Mouse (Mus musculus): Measurements from ENCODE around the gene Gm21981. TPM values are rescaled to one million over a fixed set of nuclear protein-coding genes. Genes with fewer than 3 reads are reported as not detected.

The Gm21981 gene
- total RNA-seq, 2 experiments from 2014 or later: 0.74 to 0.78 TPM

DNA sequence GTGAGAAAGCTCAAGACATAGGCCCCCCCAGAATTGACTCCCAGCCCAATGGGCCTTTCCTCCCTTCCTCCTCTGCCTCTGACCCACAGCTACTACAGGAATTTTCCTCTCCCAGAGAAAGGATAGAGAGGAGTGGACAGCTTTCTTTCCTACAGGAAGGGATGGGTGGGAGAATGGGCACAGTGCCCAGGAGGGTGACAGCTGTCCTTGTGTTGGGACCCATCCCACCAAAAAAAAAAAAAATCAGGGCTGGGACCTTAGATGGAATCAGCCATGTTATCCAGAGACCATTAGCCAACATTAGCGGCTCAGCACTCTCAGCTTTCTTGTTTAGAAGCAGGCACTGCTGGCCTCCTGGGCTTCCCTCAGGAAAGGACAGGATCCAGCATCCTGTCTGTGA, 11.9 kb upstream of the Gm21981 start:
- peak in 1 of 2 experiments; percentile 12 for DNase-seq

DNA sequence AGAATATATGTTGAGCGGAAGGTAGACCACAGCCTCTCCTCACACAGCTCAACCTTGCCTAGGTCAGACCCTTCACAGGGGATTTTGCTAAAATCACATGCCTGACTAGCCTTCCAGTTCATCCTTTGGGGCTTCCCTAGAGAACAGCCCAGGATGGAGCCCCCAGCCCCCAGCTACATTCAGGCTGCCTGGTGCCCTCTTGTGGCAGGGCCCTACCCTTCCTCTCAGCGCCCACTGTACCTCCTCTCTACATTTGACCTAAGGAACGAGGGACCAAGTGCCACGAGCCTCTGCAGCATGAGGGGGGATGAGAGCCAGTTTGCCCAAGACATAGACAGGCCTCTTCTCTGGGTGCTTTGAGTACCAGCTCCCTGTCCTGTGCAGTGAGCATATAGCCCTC, 10.4 kb upstream of the Gm21981 start:
- DNase-seq: no peak
- intact Hi-C loops (cut with DNase I): no loop called here

More for the DNA sequence above, 11.9 kb upstream of the Gm21981 start:
- intact Hi-C loops (cut with DNase I): no loop called here

DNA sequence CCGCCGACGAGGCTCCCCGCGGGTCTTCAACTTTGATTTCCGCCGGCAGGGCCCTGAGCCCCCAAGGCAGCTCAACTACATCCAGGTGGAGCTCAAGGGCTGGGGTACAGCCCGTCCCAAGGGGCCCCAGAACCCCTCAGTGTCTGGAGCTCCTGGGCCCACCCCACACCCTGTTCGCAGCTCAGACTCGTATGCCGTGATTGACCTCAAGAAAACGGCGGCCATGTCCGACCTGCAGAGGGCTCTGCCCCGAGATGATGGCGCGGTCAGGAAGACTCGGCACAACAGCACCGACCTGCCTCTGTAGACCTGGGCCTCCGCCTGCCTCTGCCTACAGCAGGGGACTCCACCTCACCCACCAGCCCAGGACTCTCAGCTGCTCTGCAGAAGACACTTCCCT, 9.3 kb upstream of the Gm21981 start:
- intact Hi-C loops (cut with DNase I): no loop called here
- DNase-seq: no peak

DNA sequence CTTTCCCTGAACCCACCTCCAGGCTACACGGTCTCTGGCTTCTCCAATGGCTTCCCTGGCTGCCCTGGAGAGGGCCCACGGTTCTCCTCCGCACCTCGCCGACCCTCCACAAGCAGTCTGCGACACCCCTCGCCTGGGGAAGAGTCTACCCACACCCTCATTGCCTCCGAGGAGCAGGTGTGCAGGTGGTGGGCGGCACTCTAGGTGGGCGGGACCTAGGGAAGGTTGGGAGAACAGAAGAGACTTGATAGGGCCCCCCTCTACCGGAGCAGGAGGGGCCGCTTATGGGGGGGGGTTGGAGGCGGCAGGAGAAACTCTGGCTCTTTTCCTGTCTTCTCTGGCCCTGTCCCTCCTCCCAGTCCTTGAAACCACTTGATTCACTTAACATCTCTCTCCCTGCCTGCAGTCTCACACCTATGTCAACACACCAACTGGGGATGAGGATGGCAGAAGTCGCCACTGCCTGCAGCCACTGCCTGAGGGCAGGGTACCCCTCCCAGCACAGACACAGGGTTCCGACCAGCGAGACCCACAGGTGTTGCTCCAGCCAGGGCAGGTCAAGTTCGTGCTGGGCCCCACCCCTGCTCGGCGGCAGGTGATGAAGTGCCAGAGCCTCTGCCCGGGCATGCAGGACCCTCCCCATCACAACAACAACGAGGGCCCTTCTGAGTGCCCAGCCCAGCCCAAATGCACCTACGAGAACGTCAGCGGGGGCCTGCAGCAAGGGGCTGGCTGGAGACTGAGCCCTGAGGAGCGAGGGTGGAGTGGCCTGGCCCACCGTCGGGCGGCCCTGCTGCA, 8.5 kb upstream of the Gm21981 start:
- DNase-seq: no peak
- intact Hi-C loops (cut with DNase I): no loop called here

DNA sequence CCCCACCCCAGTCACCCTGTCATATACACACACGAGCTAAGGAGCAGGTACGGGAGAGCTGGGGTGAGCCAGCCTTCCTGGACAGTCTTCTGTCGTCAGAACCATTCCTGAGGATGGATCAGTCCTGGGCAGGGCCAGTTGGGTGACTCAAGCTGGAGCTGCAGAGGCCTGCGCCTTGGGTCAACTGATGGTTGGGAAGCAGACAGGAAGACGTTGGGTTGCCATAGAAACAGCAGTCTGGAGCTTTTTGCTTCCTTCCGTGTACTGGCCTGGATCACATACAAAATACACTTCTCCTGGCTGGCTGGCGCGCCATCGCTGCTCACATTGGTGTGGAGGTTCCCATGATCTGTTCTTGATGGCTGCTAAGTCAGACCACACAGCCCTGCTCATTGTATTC, 7.5 kb upstream of the Gm21981 start:
- intact Hi-C loops (cut with DNase I): no loop called here
- no peak for DNase-seq

DNA sequence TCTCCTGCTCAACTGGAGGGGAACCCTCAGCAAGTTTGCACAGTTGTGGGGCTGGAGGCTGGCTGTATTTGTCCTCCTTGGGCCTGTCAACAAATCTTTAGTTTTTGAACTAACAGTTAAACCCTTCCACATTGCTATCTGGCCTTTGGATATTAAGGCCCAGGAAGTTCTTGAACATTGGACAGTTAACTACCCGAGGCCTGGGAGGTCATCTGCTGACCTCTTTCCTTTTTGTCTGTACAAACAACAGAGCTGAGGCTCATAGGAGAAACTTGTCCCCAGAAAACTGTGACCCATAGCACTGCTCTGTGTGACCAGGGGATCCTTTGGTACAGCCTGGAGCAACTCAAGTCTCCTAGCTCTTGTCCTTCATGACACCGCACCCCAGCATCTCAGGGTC, 4.8 kb upstream of the Gm21981 start:
- intact Hi-C loops (cut with DNase I): no loop called here
- no peak for DNase-seq

DNA sequence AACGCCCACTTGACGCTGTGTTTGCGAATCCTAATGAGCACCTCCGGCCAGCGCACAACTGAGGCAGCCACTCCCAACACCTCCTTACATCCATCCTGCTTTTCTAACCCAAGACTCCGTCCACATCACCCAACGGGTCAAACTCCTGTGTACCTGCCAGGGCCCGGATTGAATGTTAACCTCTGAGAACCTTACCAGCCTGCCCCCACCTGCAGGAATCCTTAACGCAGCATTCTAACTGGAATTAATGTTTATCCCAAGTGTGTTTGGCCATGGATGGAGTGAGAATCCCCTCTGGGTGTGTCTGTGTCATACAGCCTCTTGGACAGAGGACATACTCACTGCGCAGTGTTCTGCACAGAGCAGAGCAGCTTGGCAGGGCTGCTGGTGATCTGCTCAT, 3.9 kb upstream of the Gm21981 start:
- DNase-seq: no peak
- intact Hi-C loops (cut with DNase I): no loop called here

DNA sequence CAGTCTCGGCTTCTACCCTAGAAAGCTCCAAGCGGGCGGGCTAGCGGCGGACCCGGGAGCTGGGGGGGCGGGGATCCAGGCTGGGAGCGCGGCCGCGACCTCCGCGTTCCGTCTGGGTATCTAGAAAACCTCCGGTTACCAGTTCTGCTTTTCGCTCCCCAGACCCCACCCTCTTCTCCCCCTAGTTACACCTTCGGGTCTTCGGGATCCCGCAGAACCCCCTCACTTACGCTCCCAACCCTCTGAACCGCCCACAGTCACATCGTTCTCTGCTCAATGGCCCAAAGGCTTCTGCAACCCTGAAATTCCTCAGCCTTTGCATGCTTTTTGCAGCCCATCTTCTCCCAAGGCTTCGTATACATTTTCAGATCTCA, 1.1 kb upstream of the Gm21981 start:
- intact Hi-C loops (cut with DNase I): no loop called here
- no peak for DNase-seq

DNA sequence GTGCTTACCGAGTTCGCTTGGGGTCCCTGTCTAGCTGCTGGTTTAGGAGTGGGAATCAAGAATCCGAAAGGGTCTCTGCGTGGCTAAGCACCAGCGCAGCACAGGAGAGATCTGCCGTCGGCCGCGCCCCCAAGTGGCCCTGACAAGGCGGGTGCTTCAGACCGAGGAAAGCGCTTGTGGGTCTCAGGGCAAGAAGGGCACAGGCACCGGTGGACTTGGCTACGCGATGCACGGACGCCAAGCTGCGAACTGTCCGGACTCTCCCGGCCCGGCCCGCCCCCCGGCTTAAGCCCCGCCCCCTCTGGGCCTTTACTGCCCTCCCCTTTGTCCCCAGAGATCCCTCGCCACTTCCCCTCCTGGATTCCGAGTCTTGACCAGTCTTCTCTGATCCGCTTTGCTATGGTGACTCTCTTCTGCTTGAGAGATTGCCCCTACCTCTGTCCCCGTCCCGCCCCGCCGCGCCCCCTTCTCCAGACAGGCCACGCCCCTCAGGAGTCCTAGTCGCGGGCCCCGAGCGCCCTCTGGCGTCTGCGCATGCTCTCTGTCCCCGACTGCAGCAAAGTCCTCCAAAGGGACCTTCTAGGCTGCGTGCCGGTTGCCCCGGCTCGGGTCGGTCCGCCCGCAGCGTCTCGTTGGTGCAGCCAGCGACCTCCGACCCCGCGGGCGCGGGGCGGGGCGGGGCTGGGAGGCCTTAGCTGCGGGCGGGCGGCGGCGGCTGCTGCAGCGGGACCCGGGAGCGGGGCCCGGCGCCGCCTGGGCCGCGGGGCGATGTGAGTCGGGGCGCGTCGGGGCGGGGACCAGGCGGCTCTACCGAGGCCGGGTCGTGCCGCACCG, 465 bp upstream of the Gm21981 start, which contains the start of gene Prickle4:
Gene Prickle4 (minus strand): TSS at position 234 of the 834 bp plus-strand sequence.
- DNase-seq: peak; percentile 99
- intact Hi-C loops (cut with DNase I): no loop called here

DNA sequence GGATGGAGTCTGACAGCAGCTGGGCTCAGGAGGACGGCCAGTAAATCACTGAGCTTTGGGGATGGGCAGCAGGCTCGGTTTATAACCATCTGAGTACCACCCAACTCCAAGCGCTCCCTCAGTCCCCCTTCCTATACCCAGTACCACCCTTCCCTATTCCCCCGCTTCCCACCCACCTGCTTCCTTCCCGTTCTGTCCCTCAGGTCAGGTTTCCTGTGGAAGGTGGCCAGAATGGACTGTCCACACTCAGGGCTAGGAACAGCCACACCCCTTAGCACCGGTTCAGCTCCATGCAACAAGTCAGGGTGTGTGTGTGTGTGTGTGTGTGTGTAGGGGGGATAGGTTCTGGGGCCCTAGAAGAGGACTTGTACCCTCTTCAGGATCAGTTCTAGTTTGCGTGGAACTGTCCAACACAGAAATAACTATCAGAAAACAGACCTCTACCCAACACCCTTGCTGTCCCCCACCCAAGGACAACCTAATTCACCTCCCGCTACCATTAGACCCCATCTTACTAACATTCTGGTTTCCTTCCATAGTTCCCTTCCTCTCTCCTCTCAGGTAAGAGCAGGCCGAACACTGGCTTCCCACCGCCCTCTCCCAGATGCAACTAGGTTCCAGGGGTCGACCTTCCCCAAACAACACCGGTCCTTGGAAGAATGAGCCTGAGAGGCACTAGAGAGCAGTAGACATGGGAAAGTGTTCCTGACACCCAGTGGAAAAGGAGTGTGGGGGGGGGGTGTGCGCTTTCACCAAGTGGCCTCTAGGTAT, 399 bp downstream of the Gm21981 start:
- DNase-seq: peak; percentile 24 to 42
- intact Hi-C loops (cut with DNase I): no loop called here

DNA sequence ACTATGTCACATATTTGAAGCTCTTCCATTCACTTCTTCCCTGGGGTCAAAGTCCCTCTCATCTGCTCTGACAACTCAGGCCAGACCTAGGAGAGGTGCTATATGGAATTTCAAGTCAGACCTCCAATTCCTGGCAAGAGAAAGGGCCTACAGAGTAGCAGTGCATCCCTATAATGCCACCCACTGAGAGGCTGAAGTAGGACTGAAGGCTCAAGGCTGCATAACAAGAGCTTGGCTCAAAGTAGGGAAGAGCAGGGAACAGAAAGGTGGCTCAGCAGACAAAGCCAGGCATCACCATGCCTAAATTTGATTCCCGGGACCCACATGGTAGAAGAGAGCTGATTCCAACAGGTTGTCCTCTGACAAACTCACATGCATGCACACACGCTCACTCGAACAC, 2.6 kb downstream of the Gm21981 start:
- DNase-seq: no peak
- intact Hi-C loops (cut with DNase I): no loop called here

DNA sequence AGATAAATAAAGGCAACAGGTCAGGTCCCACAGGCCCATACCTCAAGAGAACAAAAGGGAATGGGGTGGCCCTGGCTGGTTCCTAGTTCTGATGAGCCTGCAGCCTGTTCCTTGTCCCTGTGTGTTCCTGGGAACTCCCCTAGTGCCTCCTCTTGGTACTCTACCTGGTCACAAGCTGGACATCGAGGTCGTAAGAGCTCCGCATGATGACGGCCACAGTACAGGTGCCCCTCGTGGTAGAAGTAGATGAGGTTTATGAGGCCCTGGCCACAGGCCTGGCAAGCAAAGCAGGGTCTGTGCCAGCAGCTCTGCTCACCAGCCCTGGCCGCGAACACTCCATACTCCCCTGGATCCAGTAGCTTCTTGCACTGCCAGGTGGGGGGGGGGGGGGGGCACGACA, 4.4 kb downstream of the Gm21981 start:
- intact Hi-C loops (cut with DNase I): loop anchor here (5.0 kb wide), 1 partner anchor 218 kb away; no protein-coding TSS in a partner anchor
- no peak for DNase-seq

DNA sequence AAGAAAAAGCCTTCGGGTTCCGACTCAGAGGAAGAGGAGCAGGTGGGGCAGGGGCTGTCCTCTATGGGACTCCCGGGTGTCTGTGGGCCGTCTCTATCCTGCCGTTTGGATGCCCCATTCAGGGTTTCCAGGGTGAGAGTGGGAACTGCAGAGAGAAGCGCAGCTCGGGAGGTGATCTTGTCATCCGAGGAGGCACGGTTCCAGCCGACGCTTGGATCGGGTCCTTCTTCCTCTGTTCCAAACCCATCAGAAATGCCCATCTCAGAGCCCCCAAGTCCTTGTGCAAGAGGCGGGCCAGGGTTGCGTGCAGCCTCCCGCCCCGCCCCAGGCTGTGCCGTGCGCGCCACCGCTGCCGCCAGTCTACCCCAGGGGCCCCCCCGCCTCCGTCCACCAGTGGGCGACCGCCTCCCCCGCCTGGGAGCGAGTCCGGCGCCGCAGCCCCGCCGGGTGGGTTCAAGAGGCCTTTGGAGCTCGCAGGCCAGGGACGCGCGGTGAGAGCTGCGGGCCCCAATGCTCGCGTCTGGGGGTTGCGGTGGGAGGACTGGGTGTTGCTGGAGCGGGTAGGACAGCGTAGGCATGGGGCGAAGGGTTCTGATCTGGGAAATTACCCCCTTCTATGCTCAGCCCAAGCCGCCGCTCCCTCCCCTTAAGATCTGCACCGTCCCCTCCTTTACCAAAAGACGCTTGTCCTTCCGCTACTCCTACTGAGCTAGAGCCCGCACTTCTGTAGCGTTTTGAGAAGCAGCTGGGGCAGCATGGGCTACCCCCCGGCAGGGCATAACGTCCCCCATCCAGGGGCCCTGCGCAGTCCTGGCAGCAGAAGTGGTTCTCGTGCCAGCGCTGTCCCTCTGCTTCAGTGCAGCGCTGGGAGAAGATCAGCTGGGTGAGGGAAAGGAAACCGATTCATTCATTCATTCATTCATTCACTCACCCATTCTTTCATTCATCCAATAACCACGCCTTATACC, 5.4 kb downstream of the Gm21981 start, which contains the start of gene Frs3:
Gene Frs3 (plus strand): TSS at position 423 of the 968 bp plus-strand sequence.
- intact Hi-C loops (cut with DNase I): loop anchor here (5.0 kb wide), 1 partner anchor 217 kb away; no protein-coding TSS in a partner anchor
- DNase-seq: peak; percentile 74 to 78

DNA sequence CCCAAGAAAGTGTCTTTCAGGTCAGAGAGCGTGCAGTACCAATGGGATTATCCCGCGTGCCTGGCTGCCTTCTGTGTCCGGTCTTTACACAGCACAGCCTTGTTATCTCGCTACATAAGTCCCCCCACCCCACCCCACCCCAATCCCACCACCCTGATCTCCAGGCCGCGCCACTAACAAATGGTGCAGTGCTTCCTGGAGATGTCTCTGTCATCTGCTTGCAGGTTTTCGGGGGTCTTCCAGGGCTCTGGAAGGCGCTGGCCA, 6.0 kb downstream of the Gm21981 start, which contains the start of gene Tomm6:
Gene Tomm6 (minus strand): TSS at position 43 of the 264 bp plus-strand sequence.
- DNase-seq: no peak
- intact Hi-C loops (cut with DNase I): loop anchor here (5.0 kb wide), 1 partner anchor 216 kb away; no protein-coding TSS in a partner anchor

DNA sequence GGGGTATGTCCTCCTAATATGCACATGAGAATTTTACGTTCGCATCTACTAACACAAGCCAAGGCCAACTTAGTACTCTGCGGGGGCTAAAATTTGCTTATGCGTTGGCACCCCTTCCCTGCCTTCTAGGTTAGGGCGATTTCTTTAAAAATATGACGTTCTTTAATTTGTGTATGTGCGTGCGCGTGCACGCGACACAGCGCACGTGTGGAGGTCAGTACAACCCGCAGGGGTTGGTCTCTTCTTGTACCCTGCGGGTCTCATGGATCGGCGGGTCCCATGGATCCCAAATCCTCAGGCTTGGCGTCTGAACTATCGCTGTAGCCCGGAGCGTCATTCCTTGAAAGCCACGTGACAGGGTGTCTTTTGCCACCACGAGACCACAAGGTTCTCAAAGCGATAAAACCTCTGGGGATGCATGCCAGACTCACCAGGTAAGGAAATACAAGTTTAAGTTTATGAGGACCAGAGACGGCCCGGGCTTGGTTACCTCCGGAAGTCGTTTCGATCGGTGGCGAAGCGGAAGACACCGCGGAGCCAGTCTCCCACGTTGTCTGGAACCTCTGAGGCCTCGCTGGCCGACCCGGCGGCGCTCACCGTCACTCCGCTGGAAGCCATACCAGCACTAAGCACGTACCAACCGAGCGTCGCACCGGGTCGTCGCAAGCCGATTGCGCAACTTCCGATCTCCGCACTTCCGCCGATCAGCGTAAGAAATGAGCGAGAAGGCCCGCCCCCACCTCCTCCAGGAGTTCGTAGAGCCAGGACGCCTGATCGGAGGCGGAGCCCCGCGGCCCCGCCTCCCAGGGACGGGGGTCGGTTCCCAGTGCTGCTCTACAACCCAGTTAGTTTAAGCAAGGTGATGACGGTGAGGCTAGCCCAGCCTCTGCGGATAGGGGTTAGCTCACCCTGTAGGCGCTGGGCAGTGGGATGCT, 6.6 kb downstream of the Gm21981 start:
- DNase-seq: peak; percentile 94 to 97
- intact Hi-C loops (cut with DNase I): loop anchor here (5.0 kb wide), 1 partner anchor 215 kb away; no protein-coding TSS in a partner anchor

DNA sequence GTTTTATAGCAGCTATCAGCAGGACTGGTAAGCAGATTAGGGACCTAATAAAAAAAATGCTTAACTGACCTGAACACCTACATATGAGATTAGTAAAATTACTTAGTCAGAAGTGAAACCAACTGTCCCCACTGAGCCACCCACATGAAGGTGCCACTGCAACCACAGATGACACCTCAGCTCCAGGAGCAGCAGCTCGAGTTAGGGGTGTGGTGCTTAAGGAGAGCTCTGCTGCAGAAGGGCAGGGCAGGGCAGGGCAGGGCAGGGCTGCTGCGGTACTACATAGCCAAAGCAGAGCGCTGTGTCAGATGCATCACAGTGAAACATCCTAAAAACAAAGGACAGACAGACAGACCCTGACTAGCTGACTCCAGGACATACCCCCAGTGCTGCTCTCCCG, 11.4 kb downstream of the Gm21981 start:
- intact Hi-C loops (cut with DNase I): no loop called here

DNA sequence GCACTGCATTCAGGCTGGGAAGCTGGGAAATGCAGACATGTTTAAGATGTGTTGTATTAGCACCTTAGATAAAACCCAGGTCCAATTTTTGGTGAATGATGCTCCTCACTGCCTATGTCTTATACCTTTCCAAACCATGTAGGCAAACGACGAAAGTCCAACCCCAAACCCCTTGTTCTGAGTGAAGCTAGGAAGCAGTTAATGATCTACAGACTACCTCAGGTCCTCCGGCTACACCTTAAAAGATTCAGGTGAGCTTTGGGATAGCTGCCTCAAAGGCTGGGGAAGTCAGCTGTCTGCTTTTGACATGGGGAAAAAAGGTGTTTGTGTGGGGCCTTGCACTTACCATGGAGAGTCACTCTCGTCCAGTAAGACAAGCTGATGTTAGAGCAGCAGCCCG, 15.6 kb downstream of the Gm21981 start:
- DNase-seq: no peak
- intact Hi-C loops (cut with DNase I): loop anchor here (5.0 kb wide), 2 partner anchors 46 to 166 kb away; partner anchors contain the start of gene Usp49

More for the DNA sequence above, 11.4 kb downstream of the Gm21981 start:
- no peak for DNase-seq

DNA sequence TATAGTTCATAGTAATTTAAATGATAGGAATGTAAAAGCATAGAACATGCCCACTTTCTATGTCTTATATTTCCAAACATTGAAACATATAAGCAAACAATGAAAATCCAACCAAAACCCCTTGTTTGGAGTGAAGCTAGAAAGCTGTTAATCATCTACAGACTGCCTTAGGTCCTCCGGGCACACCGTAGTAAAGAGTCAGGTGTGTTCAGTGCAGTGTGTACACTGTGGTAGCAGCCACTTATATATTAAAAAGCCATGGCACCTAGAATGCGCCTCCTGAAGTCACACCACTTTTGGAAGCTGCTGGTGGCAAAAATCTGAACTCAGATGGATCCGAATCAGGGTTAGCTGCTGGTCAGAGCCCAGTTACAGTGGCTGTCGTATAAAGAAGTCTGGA, 16.0 kb downstream of the Gm21981 start:
- DNase-seq: no peak
- intact Hi-C loops (cut with DNase I): loop anchor here (5.0 kb wide), 2 partner anchors 46 to 166 kb away; partner anchors contain the start of gene Usp49

All from heart, postnatal 14 days (tissue).